Mouse (Mus musculus) naive thymus-derived CD4-positive, alpha-beta T cell, adult 2 months (primary cell): ENCODE data around the gene Olfr1014.
A peak's percentile ranks its signal among the peaks of the same experiment; 100 is the strongest.

Source experiments
- DNase-seq: peaks from one replicate; pipeline ENCODE4 v3.0.0-alpha.2; 2011; ENCODE audit warnings: low read depth

Gene Olfr1014

DNA sequence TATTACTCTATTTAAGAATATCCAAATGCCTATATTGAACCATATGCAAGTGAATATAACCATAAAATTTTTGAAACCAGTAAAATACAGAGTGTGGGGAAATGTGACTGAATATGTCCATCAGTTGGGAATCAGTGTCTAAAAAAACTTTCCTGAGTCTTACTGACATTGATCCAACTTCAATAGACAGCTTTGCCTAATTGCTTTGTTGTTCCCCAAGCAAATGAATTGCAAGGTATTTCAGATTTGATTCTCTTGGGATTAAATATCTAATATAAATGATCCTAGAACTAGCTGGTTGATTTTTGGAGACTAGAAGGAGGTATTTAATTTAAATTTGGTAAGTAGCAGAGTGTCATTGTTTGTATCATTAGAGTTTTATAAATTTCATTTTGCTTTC is at the start of gene Olfr1014:
Olfr1014 (plus strand) TSS at position 301 of the 400 bp plus-strand sequence.
- DNase-seq = no peak

DNA sequence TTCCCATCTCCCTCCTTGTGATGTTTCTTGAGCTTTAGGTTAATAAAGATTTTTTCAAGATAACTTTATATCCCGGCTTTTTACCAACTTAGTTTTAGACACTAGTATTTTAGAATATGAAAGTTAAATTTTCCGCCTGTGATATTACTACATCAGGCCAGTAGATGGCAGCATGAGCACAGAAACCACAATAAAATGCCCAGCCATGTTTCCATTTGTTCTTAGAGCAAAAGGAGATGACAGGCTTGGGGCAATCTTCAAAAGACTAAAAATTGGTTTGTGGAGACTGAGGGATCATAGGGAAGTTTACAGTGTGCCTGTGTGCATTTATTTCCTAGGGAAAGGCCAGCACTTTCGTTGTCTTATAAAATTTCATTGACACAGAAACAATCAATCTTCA is 46.7 kb upstream of the Olfr1014 start:
- DNase-seq = peak; percentile 1

DNA sequence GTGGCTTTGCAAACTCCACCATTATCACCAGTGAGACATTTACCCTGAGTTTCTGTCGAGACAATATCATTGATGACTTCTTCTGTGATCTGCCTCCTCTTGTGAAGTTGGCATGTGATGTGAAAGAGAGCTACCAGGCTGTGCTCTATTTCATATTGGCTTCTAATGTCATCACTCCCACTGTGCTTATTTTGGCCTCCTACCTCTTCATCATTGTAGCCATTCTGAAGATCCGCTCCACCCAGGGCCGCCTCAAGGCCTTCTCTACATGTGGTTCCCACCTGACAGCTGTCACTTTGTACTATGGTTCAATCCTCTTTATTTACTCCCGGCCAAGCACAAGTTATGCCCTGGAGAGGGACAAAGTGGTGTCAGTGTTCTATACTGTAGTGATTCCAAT is 18.7 kb upstream of the Olfr1014 start:
- DNase-seq = no peak

DNA sequence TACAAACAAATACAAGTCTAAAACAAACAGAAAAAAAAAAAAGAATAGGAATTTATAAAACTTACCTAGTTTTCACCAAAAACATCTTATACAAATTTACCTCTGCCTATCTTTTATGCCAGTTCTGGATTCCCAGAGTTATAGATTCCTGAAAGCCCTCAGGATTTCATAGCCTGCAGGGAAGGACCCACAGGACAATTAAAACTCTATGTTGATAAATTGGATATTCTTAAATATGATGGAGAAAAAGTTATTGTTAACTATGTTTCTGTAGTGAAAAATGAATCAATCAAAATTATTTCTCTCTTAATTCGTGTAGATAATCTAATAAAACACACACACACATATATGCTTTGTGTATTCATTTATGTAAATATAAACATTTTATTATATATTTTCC is 9.8 kb upstream of the Olfr1014 start, which contains the start of gene Olfr1012:
Olfr1012 (minus strand) TSS at position 101 of the 400 bp plus-strand sequence.
- no peak for DNase-seq

DNA sequence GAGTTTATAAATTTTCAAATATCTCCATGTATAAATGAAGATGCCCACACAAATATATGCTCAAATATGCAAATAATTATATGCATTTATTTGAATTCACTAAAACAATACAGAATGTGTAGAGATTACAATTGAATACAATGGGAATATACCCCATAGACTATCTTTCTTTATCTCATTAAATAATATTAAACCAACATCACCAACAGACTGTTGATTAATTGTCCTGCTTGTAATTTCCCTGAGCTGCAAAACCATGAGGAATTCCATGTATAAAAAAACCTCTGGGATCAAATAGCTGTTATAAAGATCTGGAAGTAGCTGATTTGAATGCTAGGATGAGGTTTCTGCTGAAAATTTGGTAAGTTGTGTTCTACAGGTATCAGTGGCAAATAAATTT is 5.7 kb upstream of the Olfr1014 start, which contains the start of gene Olfr1013:
Olfr1013 (plus strand) TSS at position 301 of the 400 bp plus-strand sequence.
- DNase-seq = no peak

DNA sequence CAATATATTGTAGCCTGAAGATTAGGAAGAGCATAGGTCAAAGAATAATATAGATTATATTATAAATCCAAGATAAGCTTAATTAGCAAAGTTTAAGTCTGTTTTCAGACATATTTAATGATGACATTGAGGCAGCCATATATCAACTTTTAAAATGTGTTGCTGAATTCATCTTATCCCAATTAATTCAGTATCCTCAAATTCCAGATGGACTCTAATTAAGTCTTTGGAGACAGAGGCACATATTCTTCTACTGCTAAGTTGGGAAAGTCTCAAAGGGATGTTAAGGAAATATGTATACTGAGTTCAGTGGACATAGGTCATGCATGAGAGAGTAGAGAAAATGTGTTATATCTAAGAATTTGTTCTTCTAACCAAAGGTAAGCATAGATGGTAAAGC is 9.2 kb downstream of the Olfr1014 start, which contains the start of gene Olfr1015:
Olfr1015 (plus strand) TSS at position 301 of the 400 bp plus-strand sequence.
- DNase-seq = no peak

DNA sequence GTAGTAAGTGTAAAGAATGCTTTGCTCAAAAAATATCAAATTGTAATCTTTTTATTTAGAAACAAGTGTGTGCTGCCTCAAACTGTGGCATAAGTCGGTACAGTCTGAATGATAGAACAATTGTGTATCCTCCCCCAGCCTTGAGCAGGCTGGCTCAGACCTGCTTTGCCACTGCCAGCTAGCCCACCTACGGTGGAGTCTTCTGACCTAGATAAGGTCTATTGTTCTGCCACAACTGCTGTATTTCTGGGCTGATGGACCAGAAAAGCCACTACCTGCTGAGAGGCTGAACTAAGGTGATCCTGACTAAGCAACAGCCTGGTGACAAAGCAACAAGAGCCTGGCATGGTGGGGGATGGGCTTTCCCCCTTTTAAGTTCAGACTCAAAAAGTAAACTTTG is 19.8 kb downstream of the Olfr1014 start:
- DNase-seq = no peak

DNA sequence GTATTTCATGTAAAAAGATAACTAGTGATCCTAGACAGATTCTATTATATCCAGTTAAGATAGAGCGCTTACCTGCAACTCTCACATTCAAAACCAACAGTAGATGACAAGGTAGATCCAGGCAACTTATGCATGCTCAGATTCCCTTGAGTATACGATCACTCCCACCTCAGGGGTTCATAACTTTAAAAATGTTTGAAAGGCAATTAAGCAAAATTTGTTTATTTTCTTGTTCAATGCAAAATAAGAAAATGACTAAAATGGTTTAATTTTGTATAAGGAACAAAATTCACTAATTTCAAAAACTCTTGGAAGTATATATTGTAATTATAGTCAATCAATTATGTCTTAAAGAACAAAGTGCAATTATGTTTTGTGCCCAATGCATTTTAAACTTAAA is 29.9 kb downstream of the Olfr1014 start, which contains the start of gene Olfr1016:
Olfr1016 (minus strand) TSS at position 101 of the 400 bp plus-strand sequence.
- no peak for DNase-seq

DNA sequence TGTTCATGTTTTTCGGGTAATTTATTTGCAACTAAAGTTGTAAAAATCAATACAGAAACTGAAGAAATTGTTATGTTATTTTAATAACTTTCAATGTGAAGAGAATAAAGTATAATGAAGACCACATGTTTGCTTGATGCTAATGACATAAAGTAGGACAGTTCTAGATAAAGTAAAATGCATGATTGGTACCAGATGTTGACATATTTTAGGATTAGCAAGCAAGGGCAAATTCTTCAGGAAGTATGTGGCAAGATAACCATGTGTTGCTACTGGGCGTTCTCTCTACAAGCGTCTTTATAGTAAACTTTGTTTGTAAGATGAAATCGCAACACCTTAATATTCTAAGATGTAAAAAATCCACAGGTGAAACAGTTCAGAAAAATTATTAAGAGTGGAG is 32.0 kb downstream of the Olfr1014 start:
- DNase-seq = no peak

DNA sequence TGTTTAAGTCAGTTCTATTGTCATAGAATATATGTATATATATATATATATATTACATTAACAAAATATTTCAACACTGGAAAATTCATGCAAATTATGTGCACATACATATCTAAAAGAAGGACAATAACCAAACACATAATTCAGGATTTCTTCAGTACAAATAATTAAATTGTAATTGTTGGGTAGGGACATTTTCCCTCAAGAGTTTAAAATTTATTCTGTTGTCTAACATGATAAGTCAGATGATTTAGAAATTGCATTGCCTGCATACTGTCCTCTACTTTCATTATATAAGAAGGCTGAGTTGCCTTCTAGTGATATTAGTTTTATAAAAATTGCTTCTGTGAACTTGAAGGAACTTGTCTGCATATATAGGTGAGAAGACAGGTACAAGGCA is 45.7 kb downstream of the Olfr1014 start, which contains the start of gene Olfr1018:
Olfr1018 (plus strand) TSS at position 301 of the 400 bp plus-strand sequence.
- DNase-seq = no peak
